Mouse (Mus musculus) limb, embryonic 10.5 days (tissue): ENCODE data around the gene Trim46. TPM values are rescaled to one million over a fixed set of nuclear protein-coding genes. Genes with fewer than 3 reads are reported as not detected.

ENCODE experiments used
- DNase-seq: peaks from one replicate; pipeline ENCODE4 v3.0.0-alpha.2; 2017; ENCODE audit warnings: low spot score
- H3K27ac ChIP-seq: fragments of 300-500 bp; sonication (generic); 2 replicates; pipeline ENCODE4 v1.5.1; 2016; ENCODE audit warnings: mild to moderate bottlenecking
- H3K27me3 ChIP-seq: fragments of 300-500 bp; sonication (generic); 2 replicates; pipeline ENCODE4 v1.6.1; 2016; ENCODE audit warnings: low read depth, mild to moderate bottlenecking; ENCODE audit not compliant: poor library complexity, severe bottlenecking
- H3K36me3 ChIP-seq: fragments of 300-500 bp; sonication (generic); 2 replicates; pipeline ENCODE4 v1.6.1; 2016; ENCODE audit warnings: mild to moderate bottlenecking, moderate library complexity
- H3K4me1 ChIP-seq: fragments of 300-500 bp; sonication (generic); 2 replicates; pipeline ENCODE4 v1.6.1; 2016
- H3K4me3 ChIP-seq: fragments of 300-500 bp; sonication (generic); 2 replicates; pipeline ENCODE4 v1.5.1; 2016; ENCODE audit warnings: mild to moderate bottlenecking, moderate library complexity
- H3K9me3 ChIP-seq: fragments of 300-500 bp; sonication (generic); replicated peaks from 2 replicates; pipeline ENCODE4 v1.6.1; 2016; ENCODE audit warnings: mild to moderate bottlenecking
- WGBS: fragments of 180-500 bp; shearing (Covaris S2); methylation state at CpG from one replicate; pipeline ENCODE4 v1.1.7; 2016; 5-methylcytosine and 5-hydroxymethylcytosine counted together
- polyA plus RNA-seq: library from polyadenylated mRNA; unstranded; fragments of >200 nt; fragmentation: Nextera tagmentation; extraction: Ambion mirVana; gene quantifications from 2 replicates; pipeline ENCODE4 v1.2.1, GENCODE M21; 2016

The Trim46 gene
- polyA plus RNA-seq, 1 experiment from 2014 or later, result 6.1 TPM

GRCm38 (mm10) chr3:89280606-89281511 lies 34.8 kb upstream of the Trim46 start, which contains the start of gene Efna1:
TSS of gene Efna1 (minus strand) at chr3:89281142.
- H3K9me3 ChIP-seq, result no peaks in the 10 kb centered on the region
- DNase-seq, result peak; percentile 75
- H3K36me3 ChIP-seq, result no peaks in the 10 kb centered on the region; the same call in 1 of the 2 replicates
- under 1% methylated on average over 52 of the region's 52 CpGs for WGBS
- peaks cover 55% of the 10 kb centered on the region for H3K27me3 ChIP-seq
- H3K27ac ChIP-seq, result peak within 1 kb of the TSS; percentile 81
- peaks cover 66% of the 10 kb centered on the region for H3K4me1 ChIP-seq
- peak within 1 kb of the TSS; percentile 56 for H3K4me3 ChIP-seq

GRCm38 (mm10) chr3:89280050-89280605 lies 34.0 kb upstream of the Trim46 start:
- DNase-seq, result no peak
- peaks cover 61% of the 10 kb centered on the region for H3K4me1 ChIP-seq

GRCm38 (mm10) chr3:89279153-89279890 lies 33.2 kb upstream of the Trim46 start:
- H3K27me3 ChIP-seq, result peaks cover 50% of the 10 kb centered on the region
- peak overlapping the region; percentile 81 for H3K27ac ChIP-seq
- peaks cover 8% of the 10 kb centered on the region for H3K36me3 ChIP-seq
- H3K4me3 ChIP-seq, result peak overlapping the region; percentile 56
- H3K4me1 ChIP-seq, result peaks cover 61% of the 10 kb centered on the region
- DNase-seq, result peak; percentile 89
- no peaks in the 10 kb centered on the region for H3K9me3 ChIP-seq
- WGBS, result 1% methylated on average over 35 of the region's 35 CpGs

More at GRCm38 (mm10) chr3:89280050-89280605, 34.0 kb upstream of the Trim46 start:
- H3K36me3 ChIP-seq, result peaks cover 4% of the 10 kb centered on the region
- peak overlapping the region; percentile 81 for H3K27ac ChIP-seq
- WGBS, result under 1% methylated on average over 29 of the region's 29 CpGs
- H3K9me3 ChIP-seq, result no peaks in the 10 kb centered on the region
- peaks cover 55% of the 10 kb centered on the region for H3K27me3 ChIP-seq
- peak overlapping the region; percentile 56 for H3K4me3 ChIP-seq

GRCm38 (mm10) chr3:89278643-89279042 lies 32.5 kb upstream of the Trim46 start:
- H3K36me3 ChIP-seq, result peaks cover 8% of the 10 kb centered on the region
- 4% methylated on average over 8 of the region's 8 CpGs for WGBS
- H3K27ac ChIP-seq, result peak overlapping the region; percentile 81
- DNase-seq, result no peak
- peak overlapping the region; percentile 56 for H3K4me3 ChIP-seq
- H3K27me3 ChIP-seq, result peaks cover 50% of the 10 kb centered on the region
- peaks cover 61% of the 10 kb centered on the region for H3K4me1 ChIP-seq
- H3K9me3 ChIP-seq, result no peaks in the 10 kb centered on the region

- H3K27me3 ChIP-seq, result peaks cover 50% of the 10 kb centered on the region
Measured at GRCm38 (mm10) chr3:89278107-89278506, 32.0 kb upstream of the Trim46 start.

GRCm38 (mm10) chr3:89277281-89278021 lies 31.3 kb upstream of the Trim46 start:
- DNase-seq, result peak; percentile 38
- WGBS, result 25% methylated on average over 14 of the region's 14 CpGs
- peaks cover 50% of the 10 kb centered on the region for H3K27me3 ChIP-seq
- H3K4me3 ChIP-seq, result peak overlapping the region; percentile 56
- peak overlapping the region; percentile 81 for H3K27ac ChIP-seq
- peaks cover 11% of the 10 kb centered on the region for H3K36me3 ChIP-seq
- H3K4me1 ChIP-seq, result peaks cover 60% of the 10 kb centered on the region
- no peaks in the 10 kb centered on the region for H3K9me3 ChIP-seq

More at GRCm38 (mm10) chr3:89278107-89278506, 32.0 kb upstream of the Trim46 start:
- H3K36me3 ChIP-seq, result peaks cover 8% of the 10 kb centered on the region
- DNase-seq, result peak; percentile 41
- H3K9me3 ChIP-seq, result no peaks in the 10 kb centered on the region
- peak overlapping the region; percentile 81 for H3K27ac ChIP-seq
- H3K4me3 ChIP-seq, result peak overlapping the region; percentile 56
- WGBS, result 36% methylated on average over 7 of the region's 7 CpGs
- peaks cover 61% of the 10 kb centered on the region for H3K4me1 ChIP-seq

GRCm38 (mm10) chr3:89276061-89276460 lies 30.0 kb upstream of the Trim46 start:
- Histone ChIP-seq H3K27me3 (peaks cover 42% of the 10 kb centered on the region), H3K9me3 (no peaks in the 10 kb centered on the region), H3K27ac (no peak overlapping the region), H3K4me1 (peaks cover 53% of the 10 kb centered on the region), H3K36me3 (peaks cover 20% of the 10 kb centered on the region), H3K4me3 (no peak overlapping the region)
- 95% methylated on average over 13 of the region's 13 CpGs for WGBS
- DNase-seq, result no peak

- WGBS, result 83% methylated on average over 6 of the region's 6 CpGs
- Histone ChIP-seq H3K4me3 (no peak overlapping the region), H3K27me3 (0 out of 2 replicates have a peak, but pooled peaks cover 1% of the 10 kb centered on the region), H3K9me3 (no peaks in the 10 kb centered on the region), H3K4me1 (peaks cover 49% of the 10 kb centered on the region), H3K27ac (no peak overlapping the region), H3K36me3 (peaks cover 34% of the 10 kb centered on the region)
- DNase-seq, result no peak
Measured at GRCm38 (mm10) chr3:89271760-89272159, 25.7 kb upstream of the Trim46 start.

GRCm38 (mm10) chr3:89270891-89271290 lies 24.8 kb upstream of the Trim46 start:
- peaks cover 55% of the 10 kb centered on the region for H3K4me1 ChIP-seq
- H3K27ac ChIP-seq, result peak overlapping the region; percentile 83
- H3K4me3 ChIP-seq, result peak overlapping the region; percentile 54
- H3K27me3 ChIP-seq, result no peaks in the 10 kb centered on the region
- H3K36me3 ChIP-seq, result peaks cover 34% of the 10 kb centered on the region
- no peak for DNase-seq
- 74% methylated on average over 6 of the region's 6 CpGs for WGBS
- no peaks in the 10 kb centered on the region for H3K9me3 ChIP-seq

- DNase-seq, result peak; percentile 86
- no peaks in the 10 kb centered on the region for H3K9me3 ChIP-seq
- H3K4me1 ChIP-seq, result peaks cover 56% of the 10 kb centered on the region
- no peaks in the 10 kb centered on the region for H3K27me3 ChIP-seq
- WGBS, result 9% methylated on average over 39 of the region's 39 CpGs
- H3K4me3 ChIP-seq, result peak within 1 kb of the TSS; percentile 54
- H3K27ac ChIP-seq, result peak within 1 kb of the TSS; percentile 83
- peaks cover 30% of the 10 kb centered on the region for H3K36me3 ChIP-seq
Measured at GRCm38 (mm10) chr3:89270051-89270755, 24.1 kb upstream of the Trim46 start, which contains the start of gene Slc50a1. TSS of gene Slc50a1 (minus strand) at chr3:89270570.

- Histone ChIP-seq H3K4me3 (0 out of 2 replicates have a peak overlapping the region, but pooled peaks have one; percentile 54), H3K27ac (0 out of 2 replicates have a peak overlapping the region, but pooled peaks have one; percentile 5), H3K27me3 (no peaks in the 10 kb centered on the region), H3K4me1 (peaks cover 56% of the 10 kb centered on the region), H3K9me3 (no peaks in the 10 kb centered on the region), H3K36me3 (peaks cover 26% of the 10 kb centered on the region)
- DNase-seq, result no peak
- 49% methylated on average over 8 of the region's 8 CpGs for WGBS
Measured at GRCm38 (mm10) chr3:89268916-89269315, 22.8 kb upstream of the Trim46 start.
